Mouse (Mus musculus) right cerebral cortex, postnatal 36 days (tissue): ENCODE data around the gene Smyd3.

Experiments used
- DNase-seq, 2 experiments: peaks; one replicate each; pipeline ENCODE4 v3.0.0; 2022; ENCODE audit warnings: low spot score in 2 of 2, mixed read lengths in 1 of 2

The Smyd3 gene

GRCm38 (mm10) chr1:178961661-178962060 is 556.2 kb downstream of the Smyd3 start:
- no peak for DNase-seq

DNA sequence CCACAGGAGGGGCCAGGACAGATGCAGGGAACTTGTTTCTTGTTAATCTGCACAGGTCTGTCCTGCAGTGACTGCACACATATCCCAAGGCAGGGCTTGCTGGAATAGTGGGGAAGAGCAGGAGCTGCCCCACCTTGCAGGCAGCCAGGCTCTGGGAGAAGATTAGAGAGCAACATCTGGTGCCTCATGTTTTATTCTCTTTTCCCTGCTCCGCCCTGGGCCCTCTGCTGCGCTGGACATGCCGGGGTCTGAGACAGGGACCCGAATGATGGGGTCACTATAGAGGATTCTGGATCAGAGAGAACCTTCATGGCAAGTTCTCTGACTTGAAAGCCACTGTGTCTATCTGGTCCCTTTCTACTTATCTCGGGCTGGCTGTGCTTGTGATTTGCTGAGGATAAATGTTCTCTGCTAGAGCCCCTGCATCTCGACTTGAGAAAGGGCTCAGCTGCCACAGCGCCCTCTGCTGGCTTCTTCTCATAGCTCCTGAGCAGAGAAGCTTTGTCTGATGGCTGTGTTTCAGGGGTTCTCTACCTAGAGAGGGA is 557.8 kb downstream of the Smyd3 start:
- peak; percentile 29 to 64 for DNase-seq

DNA sequence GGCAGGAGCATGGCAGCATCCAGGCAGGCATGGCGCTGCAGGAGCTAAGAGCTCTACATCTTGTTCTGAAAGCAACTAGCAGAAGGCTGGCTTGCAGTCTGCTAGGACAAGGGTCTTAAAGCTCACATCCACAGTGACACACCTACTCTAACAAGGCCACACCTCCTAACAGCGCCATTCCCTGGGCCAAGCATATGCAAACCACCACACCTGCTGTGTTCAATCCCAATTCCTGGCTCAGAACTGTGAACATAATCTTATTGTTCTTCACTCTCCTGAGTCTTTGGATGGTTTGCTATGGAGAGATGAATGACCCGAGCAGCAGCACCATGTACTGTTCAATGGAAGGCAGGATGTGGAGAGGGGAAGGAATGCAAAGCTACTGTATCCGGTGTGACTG is 559.2 kb downstream of the Smyd3 start:
- no peak for DNase-seq

DNA sequence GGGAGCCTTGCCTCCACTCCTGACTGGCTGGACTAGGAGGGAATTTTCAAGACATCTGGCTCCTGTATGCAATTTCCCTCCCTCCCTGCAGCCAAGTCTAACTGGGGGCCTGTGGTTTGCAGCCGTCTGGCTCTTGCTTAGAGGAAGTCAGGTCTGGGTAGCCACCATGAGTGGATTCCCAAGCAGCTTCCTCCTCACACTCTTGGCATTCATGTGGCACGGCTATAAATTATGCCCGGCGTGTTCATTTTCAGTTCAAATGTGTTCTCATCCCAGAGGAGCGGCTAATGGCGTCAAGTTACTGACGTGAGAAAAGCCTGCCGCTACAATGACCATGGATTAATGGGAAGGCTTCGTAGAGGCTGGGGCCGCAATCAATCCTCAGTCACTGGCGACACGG is 564.9 kb downstream of the Smyd3 start:
- no peak for DNase-seq

GRCm38 (mm10) chr1:178942251-178942963 is 575.4 kb downstream of the Smyd3 start:
- DNase-seq, result no peak

GRCm38 (mm10) chr1:178940353-178940752 is 577.5 kb downstream of the Smyd3 start:
- DNase-seq, result no peak

DNA sequence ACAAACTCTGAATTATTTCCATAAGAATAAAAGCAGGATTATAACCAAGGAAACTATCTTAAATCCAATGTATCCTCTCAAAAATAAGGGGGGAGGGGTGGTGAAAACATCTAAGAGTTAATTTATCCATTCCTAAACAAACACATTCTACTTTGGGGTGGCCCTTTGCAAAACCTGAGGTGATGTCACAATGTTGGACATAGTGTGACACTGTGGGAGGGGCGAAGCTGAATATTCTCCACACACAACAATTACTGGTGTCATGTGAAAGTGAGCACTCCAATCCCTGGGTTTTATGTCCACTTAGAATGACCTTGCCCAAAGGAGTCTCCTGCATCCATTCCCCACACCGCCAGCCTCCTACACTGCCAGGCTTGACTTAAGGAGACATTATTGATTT is 580.9 kb downstream of the Smyd3 start:
- DNase-seq, result no peak

- DNase-seq, result no peak
Observed at GRCm38 (mm10) chr1:178936457-178936856, 581.4 kb downstream of the Smyd3 start.

DNA sequence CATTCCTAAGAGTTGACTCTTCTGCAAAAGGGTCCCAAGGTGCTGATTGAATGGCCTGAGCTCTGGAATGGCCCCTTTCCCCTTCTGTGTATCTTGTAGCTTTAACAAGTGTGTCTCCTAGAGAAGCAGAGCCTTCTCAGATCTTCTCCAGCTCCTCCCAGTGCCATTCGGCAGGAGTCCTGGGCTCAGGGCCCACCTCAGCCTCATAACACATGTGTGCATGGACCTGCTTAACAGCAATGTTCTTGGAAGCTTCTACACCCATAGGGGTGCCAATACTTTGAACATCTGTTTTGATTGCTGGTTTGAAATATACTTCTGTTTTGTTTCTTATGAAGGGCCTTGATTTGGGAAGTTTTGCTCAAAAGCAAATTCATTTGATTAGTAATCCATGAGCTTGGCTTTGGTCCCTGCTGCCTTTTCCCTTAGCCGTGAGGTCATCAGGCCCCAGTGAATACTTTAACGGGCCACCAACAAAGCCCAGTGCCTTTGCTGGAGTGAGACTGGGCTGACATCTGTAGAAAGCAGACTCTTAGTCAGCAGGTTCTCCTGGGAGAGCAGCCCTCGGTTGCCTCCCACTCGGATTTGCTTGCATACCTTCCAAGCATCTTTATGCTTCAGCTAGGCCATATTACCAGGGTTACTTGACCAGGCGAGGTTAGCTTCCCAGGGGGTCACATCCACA is 583.7 kb downstream of the Smyd3 start:
- DNase-seq, result no peak

DNA sequence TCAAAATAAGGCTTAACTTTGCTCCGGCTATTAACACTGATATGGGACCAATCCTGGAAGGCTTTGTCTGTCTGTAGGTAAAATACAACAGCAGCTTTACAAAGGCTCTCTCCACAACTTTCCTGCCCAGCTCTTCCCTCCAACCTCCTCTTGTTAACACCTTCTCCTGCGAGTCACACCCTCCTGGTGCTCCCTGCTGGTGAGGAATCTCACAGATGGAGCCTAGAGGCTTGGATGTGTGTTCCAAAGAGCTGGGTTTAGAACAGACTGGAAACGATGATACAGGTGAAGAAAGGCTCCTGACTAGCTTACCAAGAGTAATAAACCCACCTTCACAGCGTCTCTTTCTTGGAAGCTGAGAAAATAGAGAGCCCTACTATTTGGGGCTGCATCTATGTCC is 588.3 kb downstream of the Smyd3 start:
- no peak for DNase-seq

DNA sequence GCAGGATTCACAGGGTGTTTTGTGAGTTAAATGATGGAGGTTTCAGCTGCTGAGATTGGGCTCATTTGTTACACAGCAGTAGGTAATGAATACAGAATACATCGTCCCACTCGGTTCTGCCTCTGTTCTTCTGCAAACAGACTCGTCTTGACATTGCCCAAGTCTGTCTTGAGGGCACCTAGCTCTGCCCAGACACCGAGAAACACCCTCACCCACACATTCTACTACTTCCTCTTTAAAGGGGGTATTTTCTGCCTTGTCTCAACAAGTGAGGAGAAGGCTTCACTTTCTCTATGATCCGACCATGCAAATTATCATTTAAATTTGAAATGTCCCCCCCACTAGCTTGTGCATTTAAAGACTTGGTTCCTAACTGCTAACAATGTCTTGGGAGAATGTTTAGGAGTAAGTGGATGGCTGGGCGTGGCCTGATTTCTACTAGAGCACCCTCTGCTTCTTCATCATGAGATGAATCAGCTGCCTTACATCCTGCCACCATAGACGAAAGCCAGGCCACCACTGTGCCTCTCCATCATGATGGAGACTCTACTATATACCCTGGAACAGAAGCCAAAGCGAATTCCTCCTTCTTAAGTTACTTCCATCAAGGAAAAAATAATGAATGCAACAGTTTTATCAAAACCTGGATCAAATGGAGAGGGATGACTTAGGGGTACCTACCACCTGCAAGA is 593.2 kb downstream of the Smyd3 start:
- no peak for DNase-seq

- DNase-seq, result no peak
Observed at GRCm38 (mm10) chr1:178917194-178917902, 600.5 kb downstream of the Smyd3 start.

GRCm38 (mm10) chr1:178915056-178915455 is 602.8 kb downstream of the Smyd3 start:
- DNase-seq, result no peak

- no peak for DNase-seq
Observed at GRCm38 (mm10) chr1:178912936-178913716, 604.7 kb downstream of the Smyd3 start.

- DNase-seq, result no peak
Observed at GRCm38 (mm10) chr1:178910951-178911350, 606.9 kb downstream of the Smyd3 start.
